Mouse (Mus musculus) kidney, postnatal 4 days (tissue): ENCODE measurements around the gene Foxa3.
"Not testable (repeated sequence)": the region's sequence is repeated elsewhere in the genome, so short reads cannot be mapped to it uniquely, and the experiment has no call there.

Experiments
- DNase-seq, 2 experiments: peaks; one replicate each; pipeline ENCODE4 v3.0.0; 2021; ENCODE audit warnings: mixed read lengths in 2 of 2

Gene Foxa3

GRCm38 (mm10) chr7:19023357-19023814 lies at the start of gene Foxa3:
Gene Foxa3 (minus strand): TSS chr7:19023538.
- DNase-seq: peak; percentile 43 to 67

- DNase-seq: not testable (repeated sequence)
Measured at GRCm38 (mm10) chr7:19071024-19071423, 47.7 kb upstream of the Foxa3 start.

GRCm38 (mm10) chr7:19069500-19069899 lies 46.2 kb upstream of the Foxa3 start:
- peak in 1 of 2 experiments; percentile 54 for DNase-seq

GRCm38 (mm10) chr7:19068707-19069106 lies 45.4 kb upstream of the Foxa3 start:
- DNase-seq: peak; percentile 87

- DNase-seq: no peak
Measured at GRCm38 (mm10) chr7:19067935-19068334, 44.6 kb upstream of the Foxa3 start.

- no peak for DNase-seq
Measured at GRCm38 (mm10) chr7:19067063-19067462, 43.7 kb upstream of the Foxa3 start.

- DNase-seq: no peak
Measured at GRCm38 (mm10) chr7:19065896-19066295, 42.6 kb upstream of the Foxa3 start.

- DNase-seq: no peak
Measured at GRCm38 (mm10) chr7:19057405-19057804, 34.1 kb upstream of the Foxa3 start.

- no peak for DNase-seq
Measured at GRCm38 (mm10) chr7:19055108-19055507, 31.8 kb upstream of the Foxa3 start.

- no peak for DNase-seq
Measured at GRCm38 (mm10) chr7:19054777-19055076, 31.4 kb upstream of the Foxa3 start.

- DNase-seq: peak; percentile 82 to 88
Measured at GRCm38 (mm10) chr7:19054047-19054776, 30.9 kb upstream of the Foxa3 start, which contains the start of gene Rsph6a. Gene Rsph6a (plus strand): TSS chr7:19054690.

GRCm38 (mm10) chr7:19053136-19053532 lies 29.8 kb upstream of the Foxa3 start:
- no peak for DNase-seq

- DNase-seq: no peak
Measured at GRCm38 (mm10) chr7:19052345-19053135, 29.2 kb upstream of the Foxa3 start.

- DNase-seq: no peak
Measured at GRCm38 (mm10) chr7:19051161-19051560, 27.8 kb upstream of the Foxa3 start.

- DNase-seq: no peak
Measured at GRCm38 (mm10) chr7:19050172-19050571, 26.8 kb upstream of the Foxa3 start.

GRCm38 (mm10) chr7:19049252-19049651 lies 25.9 kb upstream of the Foxa3 start:
- DNase-seq: no peak

GRCm38 (mm10) chr7:19048006-19048527 lies 24.7 kb upstream of the Foxa3 start:
- DNase-seq: no peak

GRCm38 (mm10) chr7:19046286-19047069 lies 23.1 kb upstream of the Foxa3 start:
- no peak for DNase-seq

- DNase-seq: no peak
Measured at GRCm38 (mm10) chr7:19044616-19045015, 21.3 kb upstream of the Foxa3 start.

GRCm38 (mm10) chr7:19031641-19032040 lies 8.3 kb upstream of the Foxa3 start:
- DNase-seq: no peak

- peak; percentile 77 to 83 for DNase-seq
Measured at GRCm38 (mm10) chr7:19029084-19029653, 5.8 kb upstream of the Foxa3 start.

GRCm38 (mm10) chr7:19028067-19028466 lies 4.7 kb upstream of the Foxa3 start:
- DNase-seq: no peak
